Mouse (Mus musculus): ENCODE measurements around the gene Cox5b. TPM values are rescaled to one million over a fixed set of nuclear protein-coding genes. Genes with fewer than 3 reads are reported as not detected.
"Not testable (repeated sequence)": the region's sequence is repeated elsewhere in the genome, so short reads cannot be mapped to it uniquely, and the experiment has no call there.

Gene Cox5b
- 136 and 171 TPM in 2 replicates for total RNA-seq (2017)

- peak; percentile 96 for ATAC-seq (ENCODE audit: extremely low read depth, insufficient number of reproducible peaks, low FRiP score, poor library complexity, severe bottlenecking)
Measured at GRCm38 (mm10) chr1:36691271-36692155, at the start of gene Cox5b. Gene Cox5b, plus strand, starts transcription at chr1:36691449.

GRCm38 (mm10) chr1:36643957-36644614, 47.2 kb upstream of the Cox5b start:
- ATAC-seq (ENCODE audit: extremely low read depth, insufficient number of reproducible peaks, low FRiP score, poor library complexity, severe bottlenecking) = no peak

- no peak for ATAC-seq (ENCODE audit: extremely low read depth, insufficient number of reproducible peaks, low FRiP score, poor library complexity, severe bottlenecking)
Measured at GRCm38 (mm10) chr1:36644615-36645007, 46.6 kb upstream of the Cox5b start.

- ATAC-seq (ENCODE audit: extremely low read depth, insufficient number of reproducible peaks, low FRiP score, poor library complexity, severe bottlenecking) = no peak
Measured at GRCm38 (mm10) chr1:36646285-36646684, 45.0 kb upstream of the Cox5b start.

GRCm38 (mm10) chr1:36647631-36648030, 43.6 kb upstream of the Cox5b start:
- ATAC-seq (ENCODE audit: extremely low read depth, insufficient number of reproducible peaks, low FRiP score, poor library complexity, severe bottlenecking) = no peak

- no peak for ATAC-seq (ENCODE audit: extremely low read depth, insufficient number of reproducible peaks, low FRiP score, poor library complexity, severe bottlenecking)
Measured at GRCm38 (mm10) chr1:36655039-36655438, 36.2 kb upstream of the Cox5b start.

GRCm38 (mm10) chr1:36656233-36656632, 35.0 kb upstream of the Cox5b start:
- ATAC-seq (ENCODE audit: extremely low read depth, insufficient number of reproducible peaks, low FRiP score, poor library complexity, severe bottlenecking) = no peak

GRCm38 (mm10) chr1:36657658-36658415, 33.4 kb upstream of the Cox5b start:
- ATAC-seq (ENCODE audit: extremely low read depth, insufficient number of reproducible peaks, low FRiP score, poor library complexity, severe bottlenecking) = no peak

GRCm38 (mm10) chr1:36658621-36659399, 32.4 kb upstream of the Cox5b start:
- ATAC-seq (ENCODE audit: extremely low read depth, insufficient number of reproducible peaks, low FRiP score, poor library complexity, severe bottlenecking) = no peak

GRCm38 (mm10) chr1:36664457-36664856, 26.8 kb upstream of the Cox5b start:
- ATAC-seq (ENCODE audit: extremely low read depth, insufficient number of reproducible peaks, low FRiP score, poor library complexity, severe bottlenecking) = no peak

- ATAC-seq (ENCODE audit: extremely low read depth, insufficient number of reproducible peaks, low FRiP score, poor library complexity, severe bottlenecking) = no peak
Measured at GRCm38 (mm10) chr1:36665165-36665723, 26.0 kb upstream of the Cox5b start.

GRCm38 (mm10) chr1:36665934-36666333, 25.3 kb upstream of the Cox5b start:
- no peak for ATAC-seq (ENCODE audit: extremely low read depth, insufficient number of reproducible peaks, low FRiP score, poor library complexity, severe bottlenecking)

GRCm38 (mm10) chr1:36668007-36668406, 23.2 kb upstream of the Cox5b start:
- ATAC-seq (ENCODE audit: extremely low read depth, insufficient number of reproducible peaks, low FRiP score, poor library complexity, severe bottlenecking) = not testable (repeated sequence)

- ATAC-seq (ENCODE audit: extremely low read depth, insufficient number of reproducible peaks, low FRiP score, poor library complexity, severe bottlenecking) = no peak
Measured at GRCm38 (mm10) chr1:36670256-36670655, 21.0 kb upstream of the Cox5b start.

GRCm38 (mm10) chr1:36671260-36671659, 20.0 kb upstream of the Cox5b start:
- no peak for ATAC-seq (ENCODE audit: extremely low read depth, insufficient number of reproducible peaks, low FRiP score, poor library complexity, severe bottlenecking)

- no peak for ATAC-seq (ENCODE audit: extremely low read depth, insufficient number of reproducible peaks, low FRiP score, poor library complexity, severe bottlenecking)
Measured at GRCm38 (mm10) chr1:36672648-36673350, 18.4 kb upstream of the Cox5b start.

- ATAC-seq (ENCODE audit: extremely low read depth, insufficient number of reproducible peaks, low FRiP score, poor library complexity, severe bottlenecking) = no peak
Measured at GRCm38 (mm10) chr1:36674936-36675335, 16.3 kb upstream of the Cox5b start.

- ATAC-seq (ENCODE audit: extremely low read depth, insufficient number of reproducible peaks, low FRiP score, poor library complexity, severe bottlenecking) = no peak
Measured at GRCm38 (mm10) chr1:36680893-36681292, 10.4 kb upstream of the Cox5b start.

All from neutrophil, adult 5-6 weeks (primary cell).